Mouse (Mus musculus) liver, embryonic 14.5 days (tissue): ENCODE measurements at regions not wholly inside any gene's neighbourhood (a gene's known extent, or its start where the extent isn't known, plus 50 kb on each side); places are given as distances from the start of the nearest gene placed in this dataset.

ENCODE experiments used
- CTCF ChIP-seq: IDR thresholded peaks from 2 replicates; pipeline ENCODE4 v1.5.1; 2016; ENCODE audit warnings: antibody characterized with exemption, low read depth, control low read depth
- EP300 ChIP-seq: IDR thresholded peaks from 2 replicates; pipeline ENCODE4 v1.6.1; 2016; ENCODE audit warnings: antibody characterized with exemption, low read depth

DNA sequence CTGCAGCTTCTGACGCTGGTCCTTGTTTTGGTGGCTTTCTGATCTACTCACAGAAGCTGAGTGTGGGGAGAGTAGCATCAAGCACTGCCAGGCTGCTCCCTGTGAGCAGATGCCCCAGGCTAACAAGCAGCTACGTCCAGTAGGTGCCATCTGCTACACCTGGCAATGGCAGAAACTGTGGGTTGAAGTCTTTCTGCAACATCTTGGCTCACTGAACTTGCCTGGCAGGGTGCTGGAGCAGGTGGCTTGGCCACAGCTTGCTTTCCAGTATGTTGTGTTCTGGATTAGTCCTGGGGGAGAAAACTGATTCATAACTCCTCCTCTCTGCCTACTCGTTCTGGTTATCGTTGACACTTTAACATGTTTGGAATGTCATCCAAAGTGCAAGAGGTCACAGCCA is 230.4 kb upstream of the Emcn start:
- TF ChIP-seq CTCF (no peak), EP300 (no peak)
